Mouse (Mus musculus): ENCODE data around the gene Ighmbp2. TPM values are rescaled to one million over a fixed set of nuclear protein-coding genes. Genes with fewer than 3 reads are reported as not detected.

Ighmbp2 gene
- total and polyA plus RNA-seq, 3 experiments, result 7.1 to 11.2 (median 10.3) TPM

DNA sequence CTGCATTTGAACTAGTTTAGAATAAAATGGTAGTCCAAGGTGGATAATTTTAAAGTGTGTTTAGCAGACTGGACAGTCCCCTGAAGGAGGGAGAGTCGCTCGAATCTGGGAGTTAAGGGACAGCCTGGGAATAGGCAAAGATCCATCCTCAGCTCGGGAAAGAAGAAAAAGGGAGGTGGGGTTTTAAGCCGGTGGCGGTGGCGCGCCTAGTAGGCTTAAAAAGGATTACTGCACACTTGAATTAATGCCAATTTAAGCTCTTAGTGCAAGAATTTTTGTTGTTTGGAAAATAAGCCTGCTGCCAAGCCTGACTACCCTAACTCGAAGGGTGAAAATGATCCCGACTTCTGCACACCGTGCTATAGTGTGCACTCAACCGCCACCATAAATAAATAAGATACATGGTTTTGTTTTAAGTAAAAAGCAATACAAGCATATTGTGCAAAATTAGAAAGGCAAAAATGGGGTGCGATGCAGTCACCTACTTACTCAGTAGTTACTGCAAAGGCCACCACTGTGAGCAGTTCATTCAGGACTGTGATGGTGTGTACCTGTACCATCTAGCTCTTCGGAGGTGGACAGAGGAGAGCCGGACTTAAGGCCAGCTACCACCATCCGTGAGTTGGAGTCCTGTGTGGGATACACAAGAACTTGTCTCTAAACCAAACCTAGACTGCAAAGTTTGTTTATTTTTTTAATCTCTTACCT, 43.1 kb upstream of the Ighmbp2 start:
- H3K27me3 ChIP-seq (replicated peaks), result peaks cover 6% of the 10 kb centered on the region
- dilution Hi-C loops (cut with MboI; ENCODE audit: extremely low pct_ligation_motif_present, extremely low pct_unique_long_range_greater_than_20kb, low sequenced_read_pairs) (no loop called here), in situ Hi-C loops (cut with MboI; ENCODE audit: low pct_ligation_motif_present, low pct_unique_long_range_greater_than_20kb, low sequenced_read_pairs) (no loop called here)
- H3K9ac ChIP-seq (ENCODE audit: insufficient read depth, low read depth), result peak overlapping the region; percentile 42
- H3K4me3 ChIP-seq (replicated peaks in 1 of 3; ENCODE audit: low read depth in 2 of 3, low read length in 2 of 3, poor library complexity in 1 of 3), result peak overlapping the region in 2 of 3 experiments; percentile 25 to 59
- peaks cover 5% of the 10 kb centered on the region for H3K9me3 ChIP-seq (replicated peaks; ENCODE audit: low read length)
- H3K4me2 ChIP-seq (ENCODE audit: insufficient read depth, low read depth, poor library complexity, severe bottlenecking), result peak overlapping the region; percentile 64
- peaks cover 2 to 29% of the 10 kb centered on the region in 2 experiments for H3K4me1 ChIP-seq (ENCODE audit: control insufficient read depth in 1 of 2, insufficient read depth in 2 of 2)
- H3K27ac ChIP-seq (ENCODE audit: insufficient read depth, low read depth), result no peak overlapping the region
- TF ChIP-seq KAT2A (IDR thresholded peaks at IDR 0.05; ENCODE audit: insufficient replicate concordance, low read length), result no peak
- TF ChIP-seq CTCF (conservative IDR thresholded peaks at IDR 0.05 in 1 of 2, IDR thresholded peaks at IDR 0.05 in 1 of 2; ENCODE audit: low read depth in 2 of 2, low read length in 2 of 2), result no peak
- no peak for TF ChIP-seq POLR2A (IDR thresholded peaks at IDR 0.05; ENCODE audit: low read depth, low read length)
- no peak for TF ChIP-seq SIN3A (IDR thresholded peaks at IDR 0.05; ENCODE audit: low read length)
- TF ChIP-seq RAD21 (IDR thresholded peaks at IDR 0.05; ENCODE audit: low read depth, low read length), result no peak
- TF ChIP-seq MXI1 (IDR thresholded peaks at IDR 0.05; ENCODE audit: low read depth, low read length), result no peak
- no peak for TF ChIP-seq USF1 (IDR thresholded peaks at IDR 0.05; ENCODE audit: low read depth, low read length)
- TF ChIP-seq USF2 (conservative IDR thresholded peaks at IDR 0.05; ENCODE audit: low read depth, low read length), result no peak
- no peak for TF ChIP-seq NELFE (IDR thresholded peaks at IDR 0.05; ENCODE audit: low read depth, low read length)
- no peak for TF ChIP-seq MAX (IDR thresholded peaks at IDR 0.05; ENCODE audit: low read length)
- no peak for TF ChIP-seq MEF2A (IDR thresholded peaks at IDR 0.05; ENCODE audit: borderline replicate concordance, low read depth, low read length)
- no peak for TF ChIP-seq SMC3 (IDR thresholded peaks at IDR 0.05; ENCODE audit: low read depth, low read length)
- TF ChIP-seq UBTF (IDR thresholded peaks at IDR 0.05; ENCODE audit: low read depth, low read length), result no peak
- TF ChIP-seq EP300 (IDR thresholded peaks at IDR 0.05; ENCODE audit: low read length), result no peak
- no peak for TF ChIP-seq POLR2AphosphoS2 (IDR thresholded peaks at IDR 0.05; ENCODE audit: low read depth, low read length)
- no peak for TF ChIP-seq PAX5 (IDR thresholded peaks at IDR 0.05; ENCODE audit: low read length)
- TF ChIP-seq MAFK (IDR thresholded peaks at IDR 0.05; ENCODE audit: insufficient replicate concordance, low read length), result no peak
- no peak for DNase-seq (ENCODE audit: extremely low read depth)
- no peaks in the 10 kb centered on the region for H3K36me3 ChIP-seq (replicated peaks in 1 of 2; ENCODE audit: control insufficient read depth in 1 of 2, insufficient read depth in 1 of 2, low read length in 1 of 2)
- H3K79me2 ChIP-seq (replicated peaks; ENCODE audit: control insufficient read depth, extremely low read depth, insufficient read depth, poor library complexity, severe bottlenecking), result no peaks in the 10 kb centered on the region

DNA sequence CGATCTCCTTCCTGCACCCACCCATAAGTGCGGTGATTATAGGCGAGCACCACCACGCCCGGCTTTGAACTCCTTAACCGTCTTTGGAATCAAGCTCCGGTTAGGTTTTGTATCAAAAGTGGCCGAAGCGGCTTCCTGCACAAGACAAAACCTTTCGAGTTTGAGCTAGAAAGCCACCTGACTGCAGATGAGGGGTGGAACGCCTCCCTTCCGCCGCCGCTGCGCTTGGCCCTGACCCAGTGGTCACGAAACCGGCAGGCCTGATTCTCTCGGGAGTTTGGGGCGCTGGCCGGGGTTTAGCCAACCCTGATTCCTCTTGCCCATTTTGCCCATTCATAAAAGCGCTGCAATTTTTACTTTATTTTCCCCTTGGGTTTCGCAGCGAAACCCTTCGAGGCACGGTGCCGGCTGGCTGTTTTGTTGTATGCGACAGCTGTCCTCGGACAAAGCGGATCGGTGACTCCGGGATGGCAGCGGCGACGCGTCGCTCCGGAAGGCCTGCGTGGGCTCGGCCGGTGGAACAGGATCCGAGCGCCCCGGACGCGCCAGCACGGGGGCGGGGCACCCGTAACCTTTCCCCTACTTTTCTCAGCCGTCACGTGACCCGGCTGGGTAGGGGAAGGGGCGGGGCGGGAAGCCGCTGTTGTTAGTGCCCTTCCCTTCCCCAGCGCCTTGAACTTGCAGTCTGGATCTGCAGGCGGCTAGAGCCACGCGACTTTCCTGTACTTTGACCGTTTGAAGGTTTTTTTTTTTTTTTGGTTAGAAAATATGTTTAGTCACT, 42.3 kb upstream of the Ighmbp2 start:
- peaks cover 5% of the 10 kb centered on the region for H3K9me3 ChIP-seq (replicated peaks; ENCODE audit: low read length)
- dilution Hi-C loops (cut with MboI; ENCODE audit: extremely low pct_ligation_motif_present, extremely low pct_unique_long_range_greater_than_20kb, low sequenced_read_pairs), result no loop called here
- peak overlapping the region; percentile 64 for H3K4me2 ChIP-seq (ENCODE audit: insufficient read depth, low read depth, poor library complexity, severe bottlenecking)
- peaks cover 6% of the 10 kb centered on the region for H3K27me3 ChIP-seq (replicated peaks)
- DNase-seq (ENCODE audit: extremely low read depth), result peak; percentile 88
- H3K4me3 ChIP-seq (replicated peaks in 1 of 3; ENCODE audit: low read depth in 2 of 3, low read length in 2 of 3, poor library complexity in 1 of 3), result peak overlapping the region; percentile 52 to 68 (median 59)
- TF ChIP-seq BHLHE40 (IDR thresholded peaks at IDR 0.05; ENCODE audit: low read depth, low read length), result peak; percentile 75
- peak; percentile 51 for TF ChIP-seq MXI1 (IDR thresholded peaks at IDR 0.05; ENCODE audit: low read depth, low read length)
- no peak for TF ChIP-seq TBP (conservative IDR thresholded peaks at IDR 0.05; ENCODE audit: low read depth, low read length)
- TF ChIP-seq KAT2A (IDR thresholded peaks at IDR 0.05; ENCODE audit: insufficient replicate concordance, low read length), result 0 out of 2 replicates have a peak, but pooled peaks have one; percentile 20
- TF ChIP-seq USF2 (conservative IDR thresholded peaks at IDR 0.05; ENCODE audit: low read depth, low read length), result peak; percentile 95
- TF ChIP-seq MAX (IDR thresholded peaks at IDR 0.05; ENCODE audit: low read length), result peak; percentile 95
- no peak for TF ChIP-seq JUND (conservative IDR thresholded peaks at IDR 0.05; ENCODE audit: low read depth, low read length)
- 0 out of 2 replicates have a peak, but pooled peaks have one; percentile 15 for TF ChIP-seq NELFE (IDR thresholded peaks at IDR 0.05; ENCODE audit: low read depth, low read length)
- peak; percentile 33; the same call in 1 of the 2 replicates for TF ChIP-seq HCFC1 (IDR thresholded peaks at IDR 0.05; ENCODE audit: low read depth, low read length)
- no peak for TF ChIP-seq EP300 (IDR thresholded peaks at IDR 0.05; ENCODE audit: low read length)
- no peak; the same call in 1 of the 2 replicates for TF ChIP-seq UBTF (IDR thresholded peaks at IDR 0.05; ENCODE audit: low read depth, low read length)
- TF ChIP-seq TCF12 (IDR thresholded peaks at IDR 0.05; ENCODE audit: low read depth, low read length), result 0 out of 2 replicates have a peak, but pooled peaks have one; percentile 30
- peak; percentile 97 for TF ChIP-seq USF1 (IDR thresholded peaks at IDR 0.05; ENCODE audit: low read depth, low read length)
- peak; percentile 65; the same call in 1 of the 2 replicates for TF ChIP-seq POLR2A (IDR thresholded peaks at IDR 0.05; ENCODE audit: low read depth, low read length)
- TF ChIP-seq RAD21 (IDR thresholded peaks at IDR 0.05; ENCODE audit: low read depth, low read length), result no peak
- no peak for TF ChIP-seq RCOR1 (conservative IDR thresholded peaks at IDR 0.05; ENCODE audit: low read depth, low read length)
- 0 out of 2 replicates have a peak, but pooled peaks have one; percentile 18 for TF ChIP-seq ELF1 (IDR thresholded peaks at IDR 0.05; ENCODE audit: low read depth, low read length)
- peak; percentile 57; the same call in 1 of the 2 replicates for TF ChIP-seq SIN3A (IDR thresholded peaks at IDR 0.05; ENCODE audit: low read length)
- peak; percentile 45 for TF ChIP-seq ZNF384 (IDR thresholded peaks at IDR 0.05; ENCODE audit: low read depth, low read length)
- peak; percentile 42 for TF ChIP-seq NRF1 (IDR thresholded peaks at IDR 0.05; ENCODE audit: low read depth, low read length)
- no peak for TF ChIP-seq CHD1 (IDR thresholded peaks at IDR 0.05; ENCODE audit: low read depth, low read length)
- peak overlapping the region; percentile 92 for H3K27ac ChIP-seq (ENCODE audit: insufficient read depth, low read depth)
- peak overlapping the region; percentile 49; the same call in 1 of the 2 replicates for H3K9ac ChIP-seq (ENCODE audit: insufficient read depth, low read depth)
- peaks cover 2 to 29% of the 10 kb centered on the region in 2 experiments for H3K4me1 ChIP-seq (ENCODE audit: control insufficient read depth in 1 of 2, insufficient read depth in 2 of 2)
- no peaks in the 10 kb centered on the region for H3K36me3 ChIP-seq (replicated peaks in 1 of 2; ENCODE audit: control insufficient read depth in 1 of 2, insufficient read depth in 1 of 2, low read length in 1 of 2)
- no peaks in the 10 kb centered on the region for H3K79me2 ChIP-seq (replicated peaks; ENCODE audit: control insufficient read depth, extremely low read depth, insufficient read depth, poor library complexity, severe bottlenecking)
- in situ Hi-C loops (cut with MboI; ENCODE audit: low pct_ligation_motif_present, low pct_unique_long_range_greater_than_20kb, low sequenced_read_pairs), result no loop called here

Measured in CH12.LX (cell line).